Mouse (Mus musculus): ENCODE results near the gene Tcte2.
"Not testable (repeated sequence)": the region's sequence is repeated elsewhere in the genome, so short reads cannot be mapped to it uniquely, and the experiment has no call there.

The Tcte2 gene

DNA sequence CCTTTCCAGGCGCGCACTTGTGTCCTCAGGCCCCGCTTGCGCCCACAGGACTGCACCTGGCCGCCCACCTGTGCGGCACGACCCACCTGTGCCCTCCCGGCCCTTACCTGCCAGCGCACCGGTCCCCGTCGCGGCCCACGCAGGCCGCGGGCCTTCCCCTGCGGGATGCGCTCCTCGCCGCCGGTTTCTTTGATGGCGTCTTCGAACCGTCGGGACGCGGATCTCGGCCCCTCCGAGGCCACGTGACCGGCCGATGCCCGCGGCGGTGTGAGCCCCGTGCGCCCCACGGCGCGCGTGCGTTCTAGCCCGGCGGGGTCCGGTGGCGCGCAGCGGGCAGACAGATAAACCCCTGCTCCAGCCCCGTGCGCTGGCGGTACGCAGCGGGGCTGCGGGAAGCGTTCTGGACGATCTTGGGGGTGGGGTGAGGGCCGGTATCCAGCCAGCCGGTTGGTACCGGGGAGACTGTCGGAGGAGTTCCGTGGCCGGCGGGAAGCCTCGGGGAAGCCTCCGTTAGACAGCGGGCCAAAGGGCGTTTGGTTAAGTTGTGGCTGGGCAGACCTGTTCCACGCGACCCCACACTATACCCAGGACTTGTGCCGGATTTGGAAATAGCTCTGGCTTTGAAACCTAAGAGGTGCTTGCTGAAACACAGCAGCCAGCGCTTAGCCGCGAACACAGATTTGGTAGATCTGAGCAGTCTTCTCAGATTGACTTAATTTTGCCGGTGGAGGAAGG lies at the start of gene Tcte2:
Gene Tcte2 (minus strand): TSS at position 647 of the 735 bp plus-strand sequence.
- no peak for DNase-seq (ENCODE audit: low spot score)

DNA sequence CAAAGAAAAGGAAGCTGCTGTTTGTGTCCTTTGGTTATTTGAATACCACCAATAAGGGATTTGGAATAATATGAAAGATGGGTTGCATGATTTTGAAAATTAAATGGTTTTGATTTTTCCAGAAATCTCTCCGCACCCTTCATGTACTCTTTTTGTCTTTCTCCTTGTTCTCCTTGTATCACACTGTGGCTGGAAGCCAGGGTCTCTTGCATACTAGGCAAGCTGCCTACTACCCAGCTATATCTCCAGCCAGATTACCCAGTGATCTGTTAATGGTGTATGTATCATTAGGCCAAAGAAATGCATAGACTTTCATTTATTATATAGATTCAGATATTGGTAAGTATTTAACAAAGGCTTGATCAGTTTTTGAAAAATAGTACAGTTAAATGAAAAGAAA lies 44.4 kb upstream of the Tcte2 start:
- no peak for DNase-seq (ENCODE audit: low spot score)

DNA sequence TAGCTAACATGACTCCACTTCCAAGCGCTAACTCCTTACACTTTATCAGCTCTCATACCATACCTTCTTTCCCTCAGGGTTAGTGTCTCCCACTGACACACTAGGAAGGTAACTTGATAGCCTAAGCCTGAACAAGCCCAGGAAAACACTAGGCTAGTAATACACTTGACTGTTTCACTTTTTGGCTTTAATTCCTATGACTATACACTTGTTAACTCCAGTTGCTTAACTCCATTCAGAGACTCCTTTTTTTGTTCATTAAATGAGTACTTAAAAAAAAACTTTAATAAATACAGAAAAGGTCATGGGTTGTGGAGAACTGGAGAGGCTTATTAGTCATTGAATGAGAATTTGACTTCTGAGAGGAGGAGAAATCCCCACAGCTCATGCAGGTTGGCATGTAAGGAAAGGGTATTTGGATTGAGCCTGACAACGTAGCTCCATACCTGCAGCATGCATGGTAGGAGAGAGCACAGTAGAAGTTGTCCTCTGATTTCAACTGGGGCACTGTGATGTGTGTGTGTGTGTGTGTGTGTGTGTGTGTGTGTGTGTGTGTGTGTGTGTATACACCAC lies 41.3 kb upstream of the Tcte2 start:
- DNase-seq (ENCODE audit: low spot score): no peak

DNA sequence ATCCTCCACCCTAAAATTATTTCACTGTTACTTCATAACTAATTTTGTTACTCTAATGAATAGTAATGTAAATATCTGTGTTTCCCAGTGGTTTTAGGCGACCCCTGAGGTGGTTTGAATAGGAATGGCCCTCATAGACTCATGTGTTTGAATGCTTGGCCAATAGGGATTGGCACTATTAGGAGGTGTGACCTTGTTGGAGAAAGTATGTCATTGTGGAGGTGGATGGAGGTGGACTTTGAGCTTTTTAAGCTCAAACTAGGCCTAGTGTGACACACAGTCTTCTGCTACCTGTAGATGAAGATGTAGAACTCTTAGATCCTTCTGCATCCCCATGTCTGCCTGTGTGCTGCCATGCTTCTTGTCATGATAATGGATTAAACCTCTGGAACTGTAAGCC lies 36.1 kb upstream of the Tcte2 start:
- DNase-seq (ENCODE audit: low spot score): no peak

DNA sequence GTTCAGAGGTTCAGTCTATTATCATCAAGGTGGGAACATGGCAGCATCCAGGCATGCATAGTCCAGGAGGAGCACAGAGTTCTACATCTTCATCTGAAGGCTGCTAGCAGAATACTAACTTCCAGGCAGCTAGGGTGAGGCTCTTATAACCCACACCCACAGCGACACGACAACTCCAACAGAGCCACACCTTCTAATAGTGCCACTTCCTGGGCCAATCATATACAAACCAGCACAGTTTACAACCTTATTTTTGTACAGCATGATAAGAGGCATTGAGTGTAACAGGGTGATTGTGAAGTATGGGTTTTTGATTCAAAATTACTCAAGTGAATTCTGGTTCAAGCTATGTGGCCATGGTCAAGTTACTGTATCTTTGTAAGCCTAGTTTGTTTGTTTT lies 28.4 kb upstream of the Tcte2 start:
- not testable (repeated sequence) for DNase-seq (ENCODE audit: low spot score)

DNA sequence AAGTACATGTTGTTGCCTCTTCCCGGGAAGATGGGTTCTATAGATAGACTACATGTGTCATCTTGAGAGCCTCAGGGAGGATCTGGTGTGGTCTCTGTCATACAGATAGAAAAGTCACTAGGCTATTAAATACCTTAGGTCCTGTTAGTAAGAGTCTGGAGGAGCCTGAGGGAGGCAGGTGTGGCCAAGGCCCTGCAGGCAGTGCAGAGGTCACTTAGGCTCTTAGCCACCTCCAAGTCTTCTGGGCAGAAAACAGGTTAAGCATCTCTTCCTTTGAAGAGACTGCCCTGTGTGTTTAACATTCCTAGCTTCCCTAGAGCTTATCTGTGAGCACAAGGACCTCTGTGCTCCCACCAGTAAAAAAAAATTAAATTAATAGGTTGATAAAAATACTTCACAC lies 21.8 kb upstream of the Tcte2 start:
- DNase-seq (ENCODE audit: low spot score): no peak

DNA sequence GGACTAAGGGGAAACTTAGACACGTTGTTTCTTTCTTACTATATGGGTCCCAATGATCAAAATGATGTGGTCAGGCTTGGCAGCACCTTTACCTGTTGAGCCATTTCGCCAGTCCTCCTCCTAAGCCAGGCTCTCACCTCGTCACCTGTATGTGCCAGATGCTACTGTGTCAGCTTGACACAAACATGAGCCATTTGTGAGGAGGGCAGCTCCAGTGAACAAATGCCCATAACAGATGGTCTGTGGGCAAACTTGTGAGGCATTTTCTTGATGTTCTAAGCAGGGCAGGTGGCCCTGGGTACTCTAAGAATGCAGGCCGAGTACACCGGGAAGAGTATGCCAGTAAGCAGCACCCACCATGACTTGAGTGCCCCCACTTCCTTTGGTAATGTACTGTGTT lies 20.3 kb upstream of the Tcte2 start:
- no peak for DNase-seq (ENCODE audit: low spot score)

DNA sequence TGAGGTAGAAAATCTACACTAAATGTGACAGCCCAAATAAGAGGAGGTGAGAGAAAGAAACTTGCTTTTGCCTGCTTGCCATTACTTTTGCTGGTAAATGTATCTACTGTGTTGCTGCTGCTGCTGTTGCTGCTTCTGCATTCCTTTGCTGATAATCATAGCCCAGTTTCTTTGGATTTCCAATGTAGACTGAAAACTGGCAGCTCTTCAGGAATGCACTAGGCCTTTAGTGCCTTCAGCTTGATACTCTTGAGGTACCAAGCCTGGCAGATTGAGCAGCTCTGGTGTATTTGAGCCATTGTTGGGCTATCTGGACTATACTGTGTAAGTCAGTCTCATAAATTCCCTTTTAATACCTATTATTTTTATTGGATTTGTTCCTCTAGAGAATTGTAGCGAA lies 17.2 kb upstream of the Tcte2 start:
- DNase-seq (ENCODE audit: low spot score): no peak

DNA sequence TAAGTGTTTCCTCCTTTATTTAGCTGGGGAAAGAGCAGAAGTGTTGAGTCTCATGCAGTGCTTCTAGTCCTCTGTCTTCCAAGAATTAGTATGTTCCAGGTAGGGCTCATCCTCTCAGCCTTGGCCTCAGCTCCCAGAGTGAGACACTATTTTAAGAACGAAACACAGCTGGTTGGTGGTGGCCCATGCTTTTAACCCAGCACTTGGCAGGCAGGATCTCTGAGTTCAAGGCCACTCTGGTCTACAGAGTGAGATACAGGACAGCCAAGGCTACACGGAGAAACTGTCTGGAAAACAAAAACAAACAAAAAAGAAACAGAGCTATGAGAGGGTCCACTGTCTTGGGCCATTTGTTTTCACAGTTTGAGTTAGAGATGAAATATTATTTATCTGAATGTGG lies 16.1 kb upstream of the Tcte2 start:
- no peak for DNase-seq (ENCODE audit: low spot score)

DNA sequence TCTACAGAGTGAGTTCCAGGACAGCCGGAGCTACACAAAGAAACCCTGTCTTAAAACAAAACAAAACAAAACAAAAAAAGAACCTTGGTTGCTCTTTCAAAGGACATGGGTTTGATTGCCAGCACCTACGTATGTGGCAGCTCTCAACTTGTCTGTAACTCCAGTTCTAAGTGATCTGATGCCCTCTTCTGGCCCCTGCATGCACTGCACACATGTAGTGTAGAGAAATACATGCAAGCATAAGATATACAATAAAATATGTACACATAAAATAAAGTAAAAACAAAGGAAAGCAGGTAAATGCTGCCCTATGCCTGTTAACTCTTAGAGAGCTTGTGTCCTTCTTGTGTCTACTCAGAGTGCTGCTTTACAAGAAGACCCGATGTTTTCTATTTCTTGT lies 7.6 kb upstream of the Tcte2 start:
- DNase-seq (ENCODE audit: low spot score): no peak

DNA sequence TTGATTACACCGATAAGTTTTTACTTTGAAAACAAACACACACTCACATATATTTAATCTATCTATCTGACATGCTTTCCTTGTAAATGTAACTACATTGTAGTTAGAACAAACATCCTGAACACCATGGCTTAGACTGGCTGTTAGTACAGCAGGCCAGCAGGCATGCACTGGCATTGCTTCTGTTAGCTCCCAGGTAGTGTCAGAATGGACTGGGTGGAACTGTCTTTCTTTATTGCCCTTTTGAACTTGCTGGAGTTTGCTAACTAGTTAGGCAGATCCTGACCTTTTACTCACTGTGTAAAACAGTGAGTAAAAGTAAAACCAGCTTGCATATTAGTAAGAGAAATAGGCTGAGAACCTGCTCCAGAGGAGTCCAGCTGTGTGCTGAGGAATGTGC lies 6.9 kb upstream of the Tcte2 start:
- no peak for DNase-seq (ENCODE audit: low spot score)

DNA sequence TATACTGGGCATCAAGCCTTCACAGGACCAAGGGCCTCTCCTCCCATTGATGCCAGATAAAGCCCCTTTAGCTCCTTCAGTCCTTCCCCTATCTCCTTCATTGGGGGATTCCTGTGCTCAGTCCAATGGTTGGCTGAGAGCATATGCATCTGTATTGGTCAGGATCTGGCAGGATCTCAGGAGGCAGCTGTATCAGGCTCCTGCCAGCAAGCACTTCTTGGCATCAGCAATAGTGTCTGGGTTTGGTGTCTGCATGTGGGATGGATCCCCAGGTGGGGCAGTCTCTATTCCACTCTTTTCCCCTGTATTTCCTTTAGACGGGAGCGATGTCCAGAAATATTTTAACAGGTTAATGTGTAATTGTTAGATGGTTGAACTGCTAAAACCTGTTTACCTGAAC lies 3.3 kb upstream of the Tcte2 start:
- not testable (repeated sequence) for DNase-seq (ENCODE audit: low spot score)

DNA sequence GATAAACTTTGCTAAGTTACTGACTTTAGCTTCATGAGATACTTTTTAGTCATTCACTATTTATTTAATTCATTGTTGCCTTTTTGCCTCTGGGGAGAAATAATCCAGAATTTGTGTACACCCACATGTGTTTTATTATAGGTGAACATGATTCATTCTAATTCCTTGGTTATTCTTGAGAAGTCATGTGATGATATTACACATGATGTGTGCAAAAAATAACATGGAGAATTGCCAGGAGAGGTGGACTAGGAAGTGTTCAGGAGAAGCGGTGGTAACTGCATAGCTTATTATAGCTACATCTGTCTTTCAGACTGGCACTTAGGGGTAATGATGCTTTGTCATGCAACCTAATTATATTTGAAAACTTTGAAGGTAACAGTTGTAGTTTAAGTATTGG lies 2.2 kb upstream of the Tcte2 start:
- DNase-seq (ENCODE audit: low spot score): no peak

DNA sequence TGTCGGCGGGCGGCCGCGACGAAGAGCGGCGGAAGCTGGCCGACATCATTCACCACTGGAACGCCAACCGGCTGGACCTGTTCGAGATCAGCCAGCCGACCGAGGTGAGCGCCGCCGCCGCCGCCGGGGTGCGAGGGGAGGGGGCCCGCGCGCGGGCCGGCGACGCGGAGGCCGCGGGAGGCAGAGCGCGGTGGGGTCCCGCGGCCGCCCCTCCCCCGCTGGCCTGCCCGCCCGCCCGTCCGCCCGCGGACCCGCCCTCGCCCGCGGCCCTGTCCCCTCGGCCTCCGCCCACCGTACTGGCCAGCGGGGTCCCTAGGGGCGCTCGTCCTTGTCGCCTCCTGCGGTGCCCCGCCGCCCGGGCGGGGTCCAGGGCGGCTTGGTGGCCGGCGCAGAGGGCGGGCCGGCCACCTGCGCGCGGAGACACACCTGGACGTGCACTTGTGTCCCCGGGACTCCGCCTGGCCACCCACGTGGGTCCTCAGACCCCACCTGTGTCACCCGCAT lies 898 bp downstream of the Tcte2 start:
- DNase-seq (ENCODE audit: low spot score): no peak

DNA sequence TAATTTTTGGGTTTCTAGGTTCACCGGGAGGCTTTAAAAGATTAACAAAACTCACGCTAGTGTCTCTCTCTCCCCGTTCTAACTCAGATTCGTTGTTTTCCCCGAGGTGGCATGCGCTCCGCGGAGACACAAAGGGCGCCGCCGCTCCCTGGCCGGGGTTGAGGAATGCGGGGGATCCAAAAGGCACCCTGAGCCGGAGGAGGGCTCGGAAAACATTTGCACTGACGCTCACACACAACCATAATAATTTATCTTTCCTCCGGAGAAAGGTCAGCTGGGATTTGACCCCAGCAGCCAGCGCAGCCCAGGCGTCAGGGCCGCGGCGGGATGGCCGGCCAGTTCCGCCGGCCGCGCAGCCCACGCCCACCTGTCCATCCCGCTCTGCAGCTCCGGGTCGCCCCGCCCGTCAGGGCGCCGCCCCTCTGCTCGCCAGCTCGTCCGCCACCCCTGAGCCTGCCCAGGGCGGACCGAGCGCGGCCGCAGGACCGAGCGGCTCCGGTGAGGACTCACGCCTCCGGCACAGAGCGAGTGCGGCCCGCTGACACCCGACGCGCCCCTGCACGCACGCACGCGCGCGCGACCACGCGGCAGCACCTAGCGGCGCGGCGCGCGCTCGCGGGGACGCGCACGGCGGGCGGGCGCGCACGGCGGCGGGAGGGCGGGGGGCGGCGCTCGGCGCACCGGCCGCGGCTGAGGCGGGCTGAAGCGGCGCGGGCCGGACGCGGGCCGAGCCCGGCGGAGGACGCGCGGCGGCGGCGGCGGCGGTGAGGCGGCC lies 1.6 kb downstream of the Tcte2 start, which contains the start of gene Afdn:
Gene Afdn (plus strand): TSS at position 687 of the 775 bp plus-strand sequence.
- DNase-seq (ENCODE audit: low spot score): no peak

DNA sequence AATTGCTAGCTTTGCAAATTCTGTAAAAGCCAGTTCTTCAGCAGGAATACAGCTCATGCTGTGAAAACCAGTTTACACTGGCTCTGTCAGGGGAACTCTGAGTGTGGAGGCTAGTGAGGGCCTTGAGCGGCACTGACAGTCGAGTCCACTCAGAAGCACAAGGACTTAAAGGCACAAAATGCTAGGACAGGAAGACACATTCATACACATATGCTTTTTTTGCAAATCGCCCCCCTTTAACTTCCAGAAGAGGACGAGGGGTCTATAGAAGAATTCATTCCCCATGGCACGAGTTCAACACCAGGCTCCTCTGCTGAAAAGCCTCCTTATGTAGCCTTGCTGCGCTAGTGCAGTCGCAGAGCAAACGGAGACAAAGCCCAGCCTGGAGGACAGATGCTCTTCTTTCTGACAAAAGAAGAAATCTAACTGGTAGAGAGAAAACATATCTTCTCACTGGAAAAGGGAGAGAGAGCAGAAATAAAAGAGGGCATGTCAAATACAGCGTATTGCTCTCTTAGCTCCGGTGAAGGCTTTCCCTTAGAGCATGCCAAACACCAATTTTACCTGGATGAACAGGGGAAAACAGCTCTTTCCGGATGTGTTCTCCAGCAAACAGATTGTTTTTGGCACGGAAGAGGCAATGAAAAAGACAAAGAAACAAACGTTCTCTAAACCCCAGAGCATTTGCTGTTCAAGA lies 2.3 kb downstream of the Tcte2 start:
- no peak for DNase-seq (ENCODE audit: low spot score)

DNA sequence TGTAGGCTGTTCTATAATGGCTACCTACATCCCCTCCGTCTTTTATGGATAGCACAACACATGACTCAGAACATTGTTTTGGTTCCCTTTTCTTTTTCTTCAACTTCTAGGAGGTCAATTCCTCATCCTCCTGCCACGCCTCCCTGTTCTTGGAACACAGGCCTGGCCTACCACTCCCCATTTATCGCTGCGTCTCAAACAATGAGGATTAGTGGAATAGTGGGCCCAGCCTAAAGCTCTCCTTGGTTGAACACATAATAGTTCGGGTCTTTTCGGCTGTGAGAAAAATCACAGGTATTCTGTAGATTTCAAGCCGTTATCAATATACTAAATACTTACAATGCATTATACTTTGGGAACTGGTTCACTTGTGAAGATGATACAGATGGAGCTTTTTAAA lies 3.0 kb downstream of the Tcte2 start:
- DNase-seq (ENCODE audit: low spot score): no peak

DNA sequence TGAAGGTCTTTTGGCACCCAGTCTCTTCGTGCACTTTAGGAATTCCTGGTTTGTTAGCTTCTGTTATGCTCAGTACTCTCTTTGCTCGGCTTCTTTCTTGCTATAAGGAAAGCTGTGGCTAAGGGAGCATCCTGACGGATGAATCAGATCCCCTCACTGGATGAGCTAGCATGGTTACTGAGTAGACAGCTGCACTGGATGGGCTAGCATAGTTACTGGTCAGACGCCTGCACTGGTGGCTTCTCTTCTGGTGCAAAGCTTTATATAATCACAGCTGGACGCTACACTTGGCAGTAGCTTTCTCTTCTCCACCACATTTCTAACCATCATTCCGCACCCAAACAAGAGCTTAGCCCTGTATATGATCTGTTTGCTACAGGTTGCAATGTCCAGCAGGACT lies 6.7 kb downstream of the Tcte2 start:
- DNase-seq (ENCODE audit: low spot score): no peak

DNA sequence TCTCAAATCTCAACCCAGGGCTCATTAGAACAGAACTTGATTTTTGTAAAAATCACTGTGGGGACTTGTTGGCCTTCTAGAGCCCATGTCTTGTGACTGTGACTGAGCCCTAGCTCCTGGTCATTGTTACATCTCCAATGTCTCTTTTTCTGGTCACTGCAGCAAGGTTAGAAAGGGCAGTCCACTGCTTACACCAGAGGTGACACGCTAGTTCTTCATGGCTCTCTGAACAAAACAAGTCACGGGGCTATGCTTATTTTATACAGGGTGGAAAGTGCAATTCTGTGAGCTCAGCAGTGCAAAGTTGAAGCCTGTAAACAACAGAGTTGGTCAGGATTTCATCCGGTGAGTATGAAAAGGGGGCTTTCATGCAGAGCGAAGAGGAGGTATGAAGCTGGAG lies 7.7 kb downstream of the Tcte2 start:
- no peak for DNase-seq (ENCODE audit: low spot score)

DNA sequence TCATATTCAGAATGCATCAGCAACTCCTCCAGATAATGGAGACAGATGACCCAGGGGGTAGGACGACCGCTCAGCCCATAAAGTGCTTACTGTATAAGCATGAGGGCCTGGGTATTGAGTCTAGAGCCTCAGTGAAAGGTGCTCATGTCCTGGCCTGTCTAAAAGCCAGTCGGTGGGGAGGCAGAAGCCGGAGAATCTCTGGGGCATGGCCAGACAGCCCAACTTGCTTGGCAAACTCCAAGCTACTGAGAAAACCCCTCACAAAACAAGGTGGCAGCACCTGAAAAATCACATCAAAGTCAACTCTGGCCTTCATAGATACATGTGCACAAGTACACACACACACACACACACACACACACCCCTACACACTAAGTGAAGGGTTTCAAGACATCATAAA lies 12.6 kb downstream of the Tcte2 start:
- DNase-seq (ENCODE audit: low spot score): no peak

DNA sequence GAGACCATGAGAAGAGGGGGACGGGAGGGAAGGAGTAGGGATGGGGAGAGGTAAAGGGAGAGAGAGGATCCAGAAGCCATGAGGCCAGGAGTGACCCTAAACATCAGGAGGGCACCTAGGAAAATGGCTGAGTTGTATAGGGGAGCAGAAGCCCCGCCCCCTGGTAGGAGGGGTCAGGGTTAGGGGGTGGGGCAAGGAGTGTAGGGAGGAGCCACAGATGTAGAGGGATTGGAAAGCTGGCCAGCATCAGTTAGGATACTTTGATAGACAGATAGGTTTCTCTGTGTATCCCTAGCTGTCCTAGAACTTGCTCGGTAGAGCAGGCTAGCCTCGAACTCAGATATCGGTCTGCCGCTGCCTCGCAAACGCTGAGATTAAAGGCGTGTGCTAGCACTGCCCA lies 13.9 kb downstream of the Tcte2 start:
- no peak for DNase-seq (ENCODE audit: low spot score)

DNA sequence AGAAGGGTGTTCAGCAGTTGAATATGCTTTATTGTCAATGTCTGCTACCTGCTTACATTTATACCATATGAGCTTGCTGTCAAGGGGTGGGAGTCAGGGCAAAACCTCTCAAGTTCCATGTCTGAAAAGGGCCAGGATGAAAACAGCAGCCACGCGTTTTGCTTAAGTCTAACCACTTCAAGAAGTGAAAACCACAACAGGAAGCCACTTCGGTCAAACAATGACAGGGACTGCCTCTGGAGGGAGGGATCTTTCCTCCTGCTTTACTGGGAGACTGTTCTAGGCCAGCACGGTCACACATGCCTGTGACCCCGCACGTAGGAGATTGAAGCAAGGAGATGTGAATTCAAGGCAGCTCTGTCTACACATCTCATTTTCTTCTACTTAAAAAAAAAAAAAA lies 15.3 kb downstream of the Tcte2 start:
- no peak for DNase-seq (ENCODE audit: low spot score)

DNA sequence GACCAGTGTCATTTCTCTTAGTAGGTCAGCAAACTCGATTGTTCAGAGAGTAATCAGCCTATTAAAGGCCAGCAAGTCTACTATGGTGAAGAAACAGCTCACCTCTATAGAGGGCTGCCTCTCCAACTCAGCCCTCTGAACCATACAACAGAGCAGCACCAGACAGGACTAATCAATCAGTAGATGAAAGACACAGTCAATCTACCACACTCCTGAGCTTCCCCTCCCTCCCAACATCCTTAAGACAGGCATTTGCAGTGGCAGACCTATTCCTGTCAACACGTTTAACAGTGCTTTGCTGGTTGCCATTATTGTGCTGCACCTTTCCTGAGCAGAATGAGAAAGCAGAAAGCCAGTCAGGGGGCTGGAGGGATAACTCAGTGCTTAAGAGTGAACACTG lies 16.3 kb downstream of the Tcte2 start:
- no peak for DNase-seq (ENCODE audit: low spot score)

Measured in spleen, adult 12 weeks (tissue).